Mouse (Mus musculus): Measurements from ENCODE around the gene Cd300lf. TPM values are rescaled to one million over a fixed set of nuclear protein-coding genes. Genes with fewer than 3 reads are reported as not detected.

Cd300lf gene
- polyA plus RNA-seq, 1 experiment from 2014 or later: not detected

DNA sequence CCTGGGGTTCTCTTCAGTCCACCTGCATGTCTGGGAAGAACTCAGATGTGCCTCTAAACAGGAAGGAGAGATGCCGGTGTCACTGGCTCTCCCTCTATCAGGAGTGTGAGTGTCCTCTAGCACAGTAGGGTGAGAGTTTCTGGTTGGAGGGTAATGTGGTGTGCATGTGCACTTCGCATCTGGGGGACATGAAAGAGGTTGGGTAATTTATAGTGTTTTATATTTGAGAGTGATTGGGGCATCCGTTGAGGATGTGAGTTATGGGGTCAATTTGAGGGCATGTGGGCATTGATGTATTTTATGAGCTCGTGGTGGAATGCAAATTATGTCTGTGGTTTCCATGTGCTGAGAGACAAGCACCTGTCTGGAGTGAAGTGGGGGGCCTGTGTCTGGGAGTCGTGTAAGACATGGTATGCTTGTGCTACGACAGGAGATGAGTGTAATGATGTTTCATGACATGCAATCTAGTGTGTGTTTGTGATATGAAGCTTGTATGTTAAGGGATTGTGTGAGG, 17.0 kb upstream of the Cd300lf start:
- in situ Hi-C loops (cut with MboI; ENCODE audit: low pct_unique_long_range_greater_than_20kb): no loop called here
- no peak for TF ChIP-seq CTCF (IDR thresholded peaks at IDR 0.05)
- ATAC-seq: no peak
- ChIA-PET POLR2A (no interaction called here), CTCF (interaction anchor here (1.7 kb wide), 1 partner anchor 59 kb away, joined by 3 read pairs; the partner anchor contains the start of gene Rab37)
- no peak for DNase-seq (ENCODE audit: low read depth, low spot score)
- H3K27me3 ChIP-seq: peaks cover 13% of the 10 kb centered on the region

DNA sequence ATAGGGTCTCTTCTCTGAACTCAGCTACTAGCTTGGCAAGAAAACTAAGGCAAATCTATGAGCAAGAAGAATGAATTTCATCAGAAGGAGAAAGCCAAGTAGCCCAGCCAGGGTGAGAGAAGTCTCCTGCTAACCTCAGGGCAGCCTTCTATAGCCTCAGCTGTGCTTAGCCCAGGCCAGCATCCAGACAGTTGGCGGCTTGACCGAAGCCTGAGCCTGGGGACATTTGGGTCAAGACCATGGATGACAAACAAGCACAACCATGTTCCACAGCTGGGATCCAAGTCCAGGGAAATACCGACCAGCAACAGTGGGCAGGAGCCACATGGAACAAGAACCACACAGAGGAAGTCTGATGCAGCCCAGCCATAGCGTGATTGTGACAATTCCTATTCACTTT, 14.0 kb upstream of the Cd300lf start:
- CTCF ChIA-PET: no interaction called here
- ATAC-seq: no peak
- in situ Hi-C loops (cut with MboI; ENCODE audit: low pct_unique_long_range_greater_than_20kb): no loop called here
- no peaks in the 10 kb centered on the region for H3K27me3 ChIP-seq
- POLR2A ChIA-PET: no interaction called here
- TF ChIP-seq CTCF (IDR thresholded peaks at IDR 0.05): no peak
- DNase-seq (ENCODE audit: low read depth, low spot score): no peak

DNA sequence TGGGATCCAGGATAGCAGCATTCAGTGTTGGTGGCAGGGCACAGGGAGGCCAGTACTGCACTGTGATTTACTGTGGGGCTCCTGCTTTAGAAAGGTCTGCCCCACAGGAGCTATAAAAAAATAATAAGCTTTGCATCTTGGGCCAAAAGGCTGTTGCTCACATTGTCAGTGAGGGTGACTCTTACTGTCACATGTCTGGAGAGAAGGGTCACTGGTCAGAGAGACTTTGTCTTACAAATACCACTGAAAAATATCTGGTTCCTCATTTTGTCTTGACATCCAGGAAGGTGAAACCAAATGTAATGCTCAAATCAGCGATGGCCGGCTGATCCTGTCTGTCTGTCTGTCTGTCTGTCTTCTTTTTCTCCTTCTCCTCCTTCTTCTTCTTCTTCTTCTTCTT, 8.2 kb upstream of the Cd300lf start:
- ChIA-PET CTCF (no interaction called here), POLR2A (no interaction called here)
- TF ChIP-seq CTCF (IDR thresholded peaks at IDR 0.05): no peak
- peaks cover 4% of the 10 kb centered on the region for H3K27me3 ChIP-seq
- in situ Hi-C loops (cut with MboI; ENCODE audit: low pct_unique_long_range_greater_than_20kb): no loop called here
- ATAC-seq: no peak
- DNase-seq (ENCODE audit: low read depth, low spot score): no peak

DNA sequence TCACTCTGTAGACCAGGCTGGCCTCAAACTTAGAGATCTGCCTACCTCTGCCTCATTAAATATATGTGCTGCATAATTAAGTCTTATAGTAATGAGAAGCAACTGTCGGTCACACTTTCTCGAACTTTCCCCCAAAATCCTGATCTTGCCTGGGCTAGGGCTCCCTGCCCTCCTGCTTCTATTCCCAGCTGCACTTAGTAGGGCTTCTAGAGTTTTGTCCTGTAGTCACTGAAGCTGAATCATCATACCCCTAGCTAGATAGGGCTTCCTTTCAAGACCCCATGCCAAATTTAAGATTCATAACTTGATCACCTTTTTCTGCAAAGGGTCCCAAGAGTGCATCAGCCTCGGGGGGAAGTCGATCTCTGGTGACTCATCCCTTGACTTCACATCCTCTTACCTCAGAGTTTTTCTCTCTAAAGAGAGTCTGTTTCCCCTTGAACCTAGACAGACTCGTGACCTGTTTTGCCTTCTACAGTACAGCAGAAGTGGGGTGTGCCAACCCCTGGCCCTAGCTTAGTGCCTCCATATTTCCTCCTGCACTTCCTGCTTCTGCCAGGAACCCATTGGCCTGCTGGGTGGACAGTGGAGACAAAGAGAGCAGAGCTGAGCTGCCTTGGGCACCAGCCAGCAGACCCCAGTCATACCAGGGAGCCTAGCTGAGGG, 4.9 kb upstream of the Cd300lf start:
- CTCF ChIA-PET: interaction anchor here (1.1 to 1.8 kb wide), 2 partner anchors 15 to 73 kb away, joined by 3 to 5 read pairs; no protein-coding TSS in a partner anchor
- in situ Hi-C loops (cut with MboI; ENCODE audit: low pct_unique_long_range_greater_than_20kb): no loop called here
- peaks cover 4% of the 10 kb centered on the region for H3K27me3 ChIP-seq
- POLR2A ChIA-PET: no interaction called here
- DNase-seq (ENCODE audit: low read depth, low spot score) (no peak), ATAC-seq (no peak)
- TF ChIP-seq CTCF (IDR thresholded peaks at IDR 0.05): no peak

DNA sequence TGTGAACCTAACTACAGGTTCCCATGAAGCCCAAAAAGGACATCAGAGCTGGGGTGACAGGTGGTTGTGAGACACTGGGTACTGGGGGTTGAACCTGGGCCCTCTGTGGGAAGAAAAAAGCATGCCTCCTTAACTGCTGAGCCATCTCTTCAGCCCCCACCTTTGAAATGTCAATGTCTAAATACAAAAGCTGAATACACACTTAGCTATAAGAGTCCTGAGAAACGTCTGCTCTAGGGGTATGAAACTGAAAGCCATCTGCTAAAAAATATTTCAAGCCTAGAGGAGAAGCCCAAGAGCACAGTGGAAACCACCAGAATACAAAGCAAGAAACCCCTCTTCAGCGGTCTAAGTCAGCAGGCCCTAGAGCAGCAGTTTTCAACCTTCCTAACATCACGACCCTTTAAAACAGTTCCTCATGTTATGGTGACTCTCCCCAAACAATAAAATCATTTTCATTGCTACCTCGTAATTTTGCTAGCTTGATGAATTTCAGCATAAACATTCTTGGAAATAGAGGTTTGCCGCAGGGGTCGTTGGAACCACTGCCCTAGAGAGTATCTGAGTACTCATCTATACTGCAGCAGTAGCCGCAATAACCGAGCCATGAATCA, 1.9 kb downstream of the Cd300lf start:
- in situ Hi-C loops (cut with MboI; ENCODE audit: low pct_unique_long_range_greater_than_20kb): no loop called here
- POLR2A ChIA-PET: no interaction called here
- CTCF ChIA-PET: no interaction called here
- TF ChIP-seq CTCF (IDR thresholded peaks at IDR 0.05): no peak
- ATAC-seq: no peak
- H3K27me3 ChIP-seq: no peaks in the 10 kb centered on the region
- no peak for DNase-seq (ENCODE audit: low read depth, low spot score)

DNA sequence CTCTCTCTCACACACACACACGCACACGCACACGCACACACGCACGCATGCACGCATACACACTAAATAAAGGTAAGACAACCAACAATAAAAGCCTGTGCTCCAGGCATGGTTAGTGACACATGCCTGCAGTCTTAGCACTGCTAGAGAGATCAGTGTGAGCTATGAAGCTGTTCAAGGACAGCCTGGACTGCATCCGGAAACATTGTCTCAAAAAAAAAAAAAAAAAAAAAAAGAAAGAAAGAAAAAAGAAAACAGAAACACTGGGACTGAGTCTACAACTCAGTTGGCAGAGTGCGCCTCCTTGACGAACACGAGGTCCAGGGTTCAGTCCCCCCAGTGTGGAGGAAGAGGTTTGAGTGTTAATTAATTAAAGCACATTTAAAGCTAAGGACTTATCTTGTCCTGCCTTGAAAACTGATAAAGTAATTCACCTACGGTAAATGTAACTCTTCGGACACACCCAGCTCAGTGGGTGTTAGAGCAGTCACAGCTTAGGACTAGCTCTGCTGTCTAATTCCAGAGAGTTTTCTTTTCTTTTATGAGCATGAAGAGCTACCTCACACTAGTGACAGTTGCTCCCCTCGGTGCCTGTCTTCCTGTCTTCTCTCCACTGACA, 4.2 kb downstream of the Cd300lf start:
- CTCF ChIA-PET: no interaction called here
- in situ Hi-C loops (cut with MboI; ENCODE audit: low pct_unique_long_range_greater_than_20kb): no loop called here
- DNase-seq (ENCODE audit: low read depth, low spot score) (no peak), ATAC-seq (no peak)
- POLR2A ChIA-PET: no interaction called here
- no peak for TF ChIP-seq CTCF (IDR thresholded peaks at IDR 0.05)
- no peaks in the 10 kb centered on the region for H3K27me3 ChIP-seq

DNA sequence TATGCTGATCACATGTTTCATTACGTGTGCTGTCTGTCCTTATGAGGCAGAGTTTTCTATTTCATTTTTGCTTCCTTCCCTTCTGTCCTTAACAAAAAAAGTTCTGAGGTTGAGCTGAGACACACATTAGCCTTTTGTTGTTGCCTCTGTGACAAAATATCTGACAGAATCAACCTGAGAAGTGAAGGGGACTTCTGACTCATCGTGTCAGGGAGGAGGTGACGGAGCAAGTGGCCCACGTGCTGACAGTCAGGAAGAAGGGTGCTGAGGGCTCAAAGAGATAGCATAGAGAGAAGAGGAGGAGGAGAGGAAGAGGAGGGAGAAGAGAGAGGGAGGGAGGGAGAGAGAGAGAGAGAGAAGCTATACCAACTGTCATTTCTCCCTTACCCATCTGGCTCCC, 5.3 kb downstream of the Cd300lf start:
- TF ChIP-seq CTCF (IDR thresholded peaks at IDR 0.05): no peak
- no peak for ATAC-seq
- in situ Hi-C loops (cut with MboI; ENCODE audit: low pct_unique_long_range_greater_than_20kb): no loop called here
- no peak for DNase-seq (ENCODE audit: low read depth, low spot score)
- ChIA-PET CTCF (no interaction called here), POLR2A (no interaction called here)
- no peaks in the 10 kb centered on the region for H3K27me3 ChIP-seq

DNA sequence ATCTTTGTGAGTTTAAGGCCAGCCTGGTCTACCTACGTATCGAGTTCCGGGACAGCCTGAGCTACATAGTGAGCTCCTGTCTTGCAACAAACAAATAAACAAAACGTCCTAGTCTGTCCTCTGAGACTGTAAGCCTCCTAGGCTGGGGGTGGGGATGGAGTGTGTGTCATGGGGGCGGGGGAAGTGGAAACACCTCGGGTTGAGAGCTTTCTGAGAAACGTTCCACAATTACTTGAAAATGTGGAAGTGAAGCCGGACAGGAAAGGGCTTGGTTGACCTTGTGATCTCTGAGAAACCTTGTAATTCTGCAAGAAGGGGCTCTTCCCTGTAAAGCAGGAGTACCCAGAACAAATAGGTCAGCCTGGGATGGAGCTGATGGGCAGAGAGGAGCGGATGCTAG, 14.4 kb downstream of the Cd300lf start:
- in situ Hi-C loops (cut with MboI; ENCODE audit: low pct_unique_long_range_greater_than_20kb): no loop called here

DNA sequence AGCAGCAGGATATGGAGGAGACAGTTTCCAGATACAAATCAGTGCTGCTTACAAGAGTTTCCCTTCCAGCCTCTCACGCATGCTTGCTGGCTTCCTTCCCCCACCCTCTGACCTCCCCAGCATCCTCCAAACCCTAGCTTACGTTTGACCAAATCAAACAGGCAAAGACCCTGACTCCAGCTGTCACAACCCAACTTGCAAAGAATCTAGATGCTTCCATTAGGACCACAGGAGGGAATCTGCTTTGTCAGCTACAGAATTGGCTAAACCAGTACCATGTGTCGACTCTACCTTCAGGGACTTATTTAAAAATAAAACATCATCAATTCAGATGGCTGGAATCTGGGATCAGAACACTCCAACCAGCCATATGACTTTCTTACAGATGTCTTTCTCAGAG, 21.6 kb downstream of the Cd300lf start:
- CTCF ChIA-PET: no interaction called here
- TF ChIP-seq CTCF (IDR thresholded peaks at IDR 0.05): no peak
- H3K27me3 ChIP-seq: peaks cover 25% of the 10 kb centered on the region
- ATAC-seq (no peak), DNase-seq (ENCODE audit: low read depth, low spot score) (no peak)
- in situ Hi-C loops (cut with MboI; ENCODE audit: low pct_unique_long_range_greater_than_20kb): no loop called here
- POLR2A ChIA-PET: no interaction called here

More for the DNA sequence above, 14.4 kb downstream of the Cd300lf start:
- CTCF ChIA-PET: no interaction called here
- DNase-seq (ENCODE audit: low read depth, low spot score): no peak
- peaks cover 21% of the 10 kb centered on the region for H3K27me3 ChIP-seq
- TF ChIP-seq CTCF (IDR thresholded peaks at IDR 0.05): no peak
- ATAC-seq: no peak
- POLR2A ChIA-PET: no interaction called here

DNA sequence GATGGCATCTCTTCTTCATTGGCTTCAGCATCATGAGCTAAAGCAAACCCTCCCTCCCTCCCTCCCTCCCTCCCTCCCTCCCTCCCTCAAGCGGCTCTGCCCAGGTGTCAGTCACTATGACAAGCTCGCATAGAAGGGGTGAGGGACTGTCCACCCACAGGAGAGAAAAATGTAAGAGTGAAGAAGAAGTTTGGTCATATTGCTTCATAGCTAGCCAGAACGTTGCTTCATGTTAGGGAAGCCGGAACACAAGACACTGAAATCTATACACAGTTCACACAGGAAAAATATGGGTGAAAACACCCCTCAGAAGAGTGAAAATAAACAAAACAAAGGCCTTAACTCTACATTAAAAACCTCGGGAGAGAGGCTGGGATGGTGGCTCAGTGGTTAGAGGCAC, 23.5 kb downstream of the Cd300lf start:
- no peak for TF ChIP-seq CTCF (IDR thresholded peaks at IDR 0.05)
- ChIA-PET CTCF (no interaction called here), POLR2A (no interaction called here)
- ATAC-seq (no peak), DNase-seq (ENCODE audit: low read depth, low spot score) (no peak)
- in situ Hi-C loops (cut with MboI; ENCODE audit: low pct_unique_long_range_greater_than_20kb): no loop called here
- H3K27me3 ChIP-seq: peaks cover 20% of the 10 kb centered on the region

DNA sequence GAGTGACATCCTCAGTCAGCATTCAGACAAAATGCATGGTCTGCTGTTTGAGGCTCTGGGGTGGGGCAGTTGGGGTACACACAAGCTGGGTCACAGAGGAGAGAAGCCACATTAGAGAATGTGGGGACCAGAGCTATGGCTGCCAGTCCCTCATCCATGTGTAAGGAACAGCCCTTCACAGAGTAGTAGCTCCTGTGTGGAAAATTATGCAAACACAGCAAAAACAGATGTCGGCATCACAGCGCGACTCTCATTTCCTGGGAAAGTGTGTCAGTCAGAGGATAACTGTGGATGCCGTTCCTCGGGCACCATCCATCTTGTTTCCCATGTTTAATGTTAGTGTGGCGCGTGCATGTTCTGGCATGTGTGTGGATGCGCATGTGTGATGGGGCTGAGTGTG, 25.6 kb downstream of the Cd300lf start:
- ATAC-seq: no peak
- POLR2A ChIA-PET: no interaction called here
- CTCF ChIA-PET: no interaction called here
- no peak for DNase-seq (ENCODE audit: low read depth, low spot score)
- peaks cover 16% of the 10 kb centered on the region for H3K27me3 ChIP-seq
- in situ Hi-C loops (cut with MboI; ENCODE audit: low pct_unique_long_range_greater_than_20kb): no loop called here
- TF ChIP-seq CTCF (IDR thresholded peaks at IDR 0.05): no peak
